Mouse (Mus musculus) bone marrow, adult 2 months (tissue): Measurements from ENCODE around the gene Gm1043.

Source experiments
- CTCF ChIP-seq: fragments of 200-500 bp; IDR thresholded peaks from 2 replicates; pipeline ENCODE4 v1.5.1; 2011; ENCODE audit warnings: low read length, control low read depth; ENCODE audit not compliant: control insufficient read depth, insufficient read depth
- POLR2A ChIP-seq: fragments of 200-500 bp; IDR thresholded peaks from 2 replicates; pipeline ENCODE4 v1.6.1; 2011; ENCODE audit warnings: low read depth, mild to moderate bottlenecking, control low read depth, low read length, borderline replicate concordance; ENCODE audit not compliant: control insufficient read depth

DNA sequence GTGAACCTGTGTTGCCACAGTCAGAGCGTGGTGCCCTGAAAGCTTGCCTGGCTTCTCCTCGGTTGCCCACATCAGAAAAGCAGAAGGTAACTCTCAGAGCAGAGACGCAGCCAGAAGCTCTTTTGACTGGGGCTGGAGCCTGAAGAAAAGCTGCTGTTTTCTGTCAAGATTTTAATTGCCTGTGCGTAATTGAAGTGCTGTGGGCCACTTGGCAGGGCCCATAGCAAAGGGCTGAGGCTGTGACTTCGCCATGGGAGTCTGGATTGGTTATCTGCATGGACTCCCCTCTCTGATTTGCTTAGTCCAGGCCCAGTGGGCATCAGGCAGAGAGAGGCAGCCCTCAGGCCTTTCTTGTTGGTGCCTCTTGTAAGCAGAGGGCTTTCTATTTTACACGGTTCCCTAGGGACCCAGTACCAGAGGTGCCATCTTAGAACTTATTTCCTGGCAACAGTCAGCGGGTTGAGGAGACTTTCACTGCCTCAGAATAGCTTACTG, 36.1 kb downstream of the Gm1043 start:
- no peak for TF ChIP-seq CTCF
- no peak for TF ChIP-seq POLR2A
